Mouse (Mus musculus) frontal cortex, adult 2 months (tissue): ENCODE data around the gene Mog. TPM values are rescaled to one million over a fixed set of nuclear protein-coding genes. Genes with fewer than 3 reads are reported as not detected.

ENCODE experiments used
- DNase-seq, 2 experiments: peaks; one replicate each; pipeline ENCODE4 v3.0.0; 2022; ENCODE audit warnings: low spot score in 1 of 2; ENCODE audit errors: extremely low spot score in 1 of 2
- polyA plus RNA-seq: library from polyadenylated mRNA; depleted of rRNA; stranded (reverse); fragments of >200 nt; gene quantifications from 2 replicates; pipeline ENCODE4 v1.2.3, GENCODE M21; 2012; rRNA removed

The Mog gene
- 43.8 and 54.7 TPM in 2 replicates for polyA plus RNA-seq

GRCm38 (mm10) chr17:37022628-37023576 is at the start of gene Mog:
Gene Mog, minus strand, starts transcription at chr17:37023398.
- DNase-seq: no peak

GRCm38 (mm10) chr17:37072730-37073276 is 49.6 kb upstream of the Mog start:
- peak in 1 of 2 experiments; percentile 59 for DNase-seq

GRCm38 (mm10) chr17:37072080-37072729 is 49.0 kb upstream of the Mog start:
- peak in 1 of 2 experiments; percentile 11 for DNase-seq

GRCm38 (mm10) chr17:37070121-37070520 is 46.9 kb upstream of the Mog start:
- DNase-seq: peak in 1 of 2 experiments; percentile 9

GRCm38 (mm10) chr17:37067861-37068260 is 44.7 kb upstream of the Mog start:
- DNase-seq: no peak

GRCm38 (mm10) chr17:37065993-37066392 is 42.8 kb upstream of the Mog start:
- DNase-seq: no peak

- no peak for DNase-seq
Observed at GRCm38 (mm10) chr17:37063686-37064495, 40.7 kb upstream of the Mog start.

GRCm38 (mm10) chr17:37063063-37063462 is 39.9 kb upstream of the Mog start:
- DNase-seq: no peak

GRCm38 (mm10) chr17:37062101-37062641 is 39.0 kb upstream of the Mog start:
- peak; percentile 74 to 77 for DNase-seq

- DNase-seq: no peak
Observed at GRCm38 (mm10) chr17:37061435-37061834, 38.2 kb upstream of the Mog start.

GRCm38 (mm10) chr17:37056957-37057356 is 33.8 kb upstream of the Mog start:
- DNase-seq: no peak

GRCm38 (mm10) chr17:37051745-37052144 is 28.5 kb upstream of the Mog start:
- DNase-seq: no peak

- no peak for DNase-seq
Observed at GRCm38 (mm10) chr17:37050876-37051275, 27.7 kb upstream of the Mog start.

GRCm38 (mm10) chr17:37050399-37050798 is 27.2 kb upstream of the Mog start:
- peak; percentile 89 to 94 for DNase-seq

- peak in 1 of 2 experiments; percentile 90 for DNase-seq
Observed at GRCm38 (mm10) chr17:37049570-37050310, 26.5 kb upstream of the Mog start.

- DNase-seq: no peak
Observed at GRCm38 (mm10) chr17:37048383-37048782, 25.2 kb upstream of the Mog start.

GRCm38 (mm10) chr17:37047981-37048380 is 24.8 kb upstream of the Mog start:
- no peak for DNase-seq

GRCm38 (mm10) chr17:37047332-37047976 is 24.3 kb upstream of the Mog start:
- DNase-seq: no peak
